Mouse (Mus musculus) kidney, adult 2 months (tissue): Measurements from ENCODE around the gene Spag7.

ENCODE experiments used
- CTCF ChIP-seq: fragments of 200-500 bp; conservative IDR thresholded peaks from 2 replicates; pipeline ENCODE4 v1.5.1; 2011; ENCODE audit warnings: low read depth, mild to moderate bottlenecking, control low read depth, low read length, moderate library complexity, mixed read lengths; ENCODE audit not compliant: insufficient read depth, insufficient read length
- POLR2A ChIP-seq: fragments of 200-500 bp; IDR thresholded peaks from one replicate; pipeline ENCODE4 v1.6.1; 2011; ENCODE audit warnings: low read depth, low read length, control low read depth

- TF ChIP-seq POLR2A (no peak), CTCF (no peak)
These were observed 31.5 kb downstream of the Spag7 start for GRCm38 (mm10) chr11:70637764-70638163.
